Mouse (Mus musculus) forebrain, embryonic 14.5 days (tissue): ENCODE results near the gene Gm49378. TPM values are rescaled to one million over a fixed set of nuclear protein-coding genes. Genes with fewer than 3 reads are reported as not detected.

Experiments used
- ATAC-seq: fragments of 200-750 bp; cut with Nextera tagmentation; 2 replicates; pipeline ENCODE4 v1.8.0; 2017; ENCODE audit warnings: mild to moderate bottlenecking, moderate library complexity
- DNase-seq: peaks from one replicate; pipeline ENCODE4 v3.0.0-alpha.2; 2015; ENCODE audit warnings: low spot score
- H3K27ac ChIP-seq: fragments of 300-500 bp; sonication (generic); 2 replicates; pipeline ENCODE4 v1.5.1; 2014; ENCODE audit warnings: low read depth, mild to moderate bottlenecking, control low read depth, low read length, moderate library complexity
- H3K27me3 ChIP-seq: fragments of 300-500 bp; sonication (generic); replicated peaks from 2 replicates; pipeline ENCODE4 v1.6.1; 2014; ENCODE audit warnings: low read length, control low read depth, mixed read lengths; ENCODE audit not compliant: control insufficient read depth, insufficient read depth
- H3K36me3 ChIP-seq: fragments of 300-500 bp; sonication (generic); 2 replicates; pipeline ENCODE4 v1.6.1; 2014; ENCODE audit warnings: low read length, control low read depth; ENCODE audit not compliant: control insufficient read depth, insufficient read depth
- H3K4me1 ChIP-seq: fragments of 300-500 bp; sonication (generic); 2 replicates; pipeline ENCODE4 v1.6.1; 2014; ENCODE audit warnings: antibody characterized with exemption, low read length, control low read depth; ENCODE audit not compliant: control insufficient read depth, insufficient read depth
- H3K4me2 ChIP-seq: fragments of 300-500 bp; sonication (generic); 2 replicates; pipeline ENCODE4 v1.6.1; 2014; ENCODE audit warnings: mild to moderate bottlenecking, control low read depth, low read length
- H3K4me3 ChIP-seq: fragments of 300-500 bp; sonication (generic); 2 replicates; pipeline ENCODE4 v1.5.1; 2014; ENCODE audit warnings: low read depth, low read length, control low read depth
- H3K9ac ChIP-seq: fragments of 300-500 bp; sonication (generic); 2 replicates; pipeline ENCODE4 v1.6.1; 2014; ENCODE audit warnings: mild to moderate bottlenecking, low read length, control low read depth, moderate library complexity
- H3K9me3 ChIP-seq: fragments of 300-500 bp; sonication (generic); replicated peaks from 2 replicates; pipeline ENCODE4 v1.6.1; 2016; ENCODE audit warnings: low read length, control low read depth, mixed read lengths; ENCODE audit not compliant: control insufficient read depth
- WGBS: fragments of 180-500 bp; shearing (Covaris S2); extraction: QIAGEN DNeasy Blood & Tissue Kit; methylation state at CpG from one replicate; pipeline ENCODE4 v1.1.7; 2014; 5-methylcytosine and 5-hydroxymethylcytosine counted together
- polyA plus RNA-seq: library from polyadenylated mRNA; unstranded; fragments of >200 nt; fragmentation: Nextera tagmentation; extraction: Ambion mirVana; gene quantifications from 2 replicates; pipeline ENCODE4 v1.2.1, GENCODE M21; 2014

Gene Gm49378
- polyA plus RNA-seq, 1 experiment from 2014 or later: 1.8 TPM

DNA sequence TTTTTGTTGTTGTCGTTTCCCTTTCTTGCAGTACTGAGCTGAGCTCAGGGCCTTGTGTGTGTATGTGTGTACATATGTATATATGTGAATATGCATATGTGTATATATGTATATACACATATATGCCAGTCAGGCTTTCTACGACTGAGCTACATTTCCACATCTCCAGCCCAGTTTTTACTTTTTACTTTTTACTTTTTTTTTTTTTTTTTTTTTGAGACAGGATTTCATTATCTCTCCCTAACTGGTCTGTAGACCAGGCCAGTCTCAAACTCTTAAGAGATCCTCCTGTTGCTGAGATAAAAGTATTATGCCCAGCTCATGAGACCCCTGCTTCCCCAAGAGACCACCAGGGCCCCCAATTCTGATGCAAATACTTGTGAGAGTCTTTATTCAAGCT lies 20.9 kb downstream of the Gm49378 start:
- Histone ChIP-seq H3K4me3 (no peak overlapping the region), H3K27me3 (no peaks in the 10 kb centered on the region), H3K9ac (no peak overlapping the region), H3K9me3 (no peaks in the 10 kb centered on the region), H3K27ac (no peak overlapping the region), H3K36me3 (no peaks in the 10 kb centered on the region), H3K4me2 (no peak overlapping the region), H3K4me1 (no peaks in the 10 kb centered on the region)
- ATAC-seq: no peak
- DNase-seq: no peak
- 84% methylated on average over 2 of the region's 2 CpGs for WGBS

DNA sequence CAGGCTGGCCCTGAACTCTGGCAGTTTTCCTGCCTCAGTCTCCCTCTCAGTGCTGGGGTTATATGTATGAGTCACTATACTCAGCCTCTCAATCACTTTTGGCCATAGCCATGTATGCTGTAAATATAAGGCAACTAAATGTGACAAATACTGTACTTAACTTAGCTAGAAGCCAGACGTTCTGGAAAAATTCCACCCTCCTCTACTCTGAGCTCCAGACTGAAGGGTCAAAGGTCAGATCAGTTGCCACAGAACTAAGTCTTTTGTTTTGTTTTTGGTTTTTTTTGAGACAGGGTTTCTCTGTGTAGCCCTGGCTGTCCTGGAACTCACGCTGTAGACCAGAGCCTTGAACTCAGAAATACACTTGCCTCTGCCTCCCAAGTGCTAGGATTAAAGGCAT lies 21.8 kb downstream of the Gm49378 start:
- Histone ChIP-seq H3K9ac (no peak overlapping the region), H3K9me3 (no peaks in the 10 kb centered on the region), H3K36me3 (no peaks in the 10 kb centered on the region), H3K27me3 (no peaks in the 10 kb centered on the region), H3K4me1 (no peaks in the 10 kb centered on the region), H3K4me2 (no peak overlapping the region), H3K27ac (no peak overlapping the region), H3K4me3 (no peak overlapping the region)
- no peak for ATAC-seq
- 55% methylated on average over 2 of the region's 2 CpGs for WGBS
- no peak for DNase-seq

DNA sequence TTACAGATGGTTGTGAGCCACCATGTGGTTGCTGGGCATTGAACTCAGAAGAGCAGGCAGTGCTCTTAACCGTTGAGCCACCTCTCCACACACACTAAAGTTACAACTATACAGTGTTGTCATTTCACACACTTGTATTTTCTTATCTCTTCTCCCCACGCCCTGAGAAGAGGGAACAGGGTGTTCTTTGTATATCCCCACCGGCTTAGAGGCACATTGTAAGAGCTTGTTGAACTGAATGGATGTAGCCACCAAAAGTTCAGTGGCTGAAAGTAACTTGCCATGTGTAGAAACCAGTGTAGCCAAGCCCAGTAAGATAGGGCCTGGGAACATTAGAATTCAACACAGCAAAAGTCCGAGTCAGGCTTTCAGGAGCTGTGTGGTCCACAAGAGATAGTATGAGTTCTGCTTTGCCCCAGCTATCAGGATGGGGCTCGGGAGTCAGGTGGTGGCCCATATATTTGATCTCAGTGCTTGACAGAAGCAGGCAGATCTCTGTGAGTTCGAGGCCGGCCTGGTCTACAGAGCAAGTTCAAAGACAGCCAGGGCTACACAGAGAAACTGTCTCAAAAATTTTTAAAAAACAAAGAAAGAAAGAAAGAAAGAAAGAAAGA lies 23.0 kb downstream of the Gm49378 start:
- DNase-seq: no peak

DNA sequence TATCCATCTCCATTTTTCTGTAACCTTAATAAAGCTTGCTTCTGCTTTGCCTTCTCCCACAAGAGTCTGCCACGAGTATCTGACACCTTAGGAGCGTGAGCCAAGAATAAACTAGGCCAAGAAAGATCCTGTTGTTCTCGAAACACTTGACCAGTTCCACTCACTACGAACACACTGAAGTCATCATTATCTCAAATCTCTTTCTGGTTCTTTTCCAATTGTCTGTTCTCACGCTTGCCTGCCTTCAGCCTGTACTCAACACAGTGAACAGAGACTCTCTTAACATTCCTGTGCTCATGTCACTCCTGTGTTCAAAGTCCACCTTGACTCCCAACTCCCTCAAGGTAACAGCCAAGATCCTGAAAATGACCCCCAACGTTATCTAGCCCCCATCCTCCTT lies 24.3 kb downstream of the Gm49378 start:
- Histone ChIP-seq H3K27ac (no peak overlapping the region), H3K4me1 (no peaks in the 10 kb centered on the region), H3K9ac (no peak overlapping the region), H3K36me3 (peaks cover 19% of the 10 kb centered on the region), H3K4me2 (no peak overlapping the region), H3K4me3 (no peak overlapping the region), H3K27me3 (no peaks in the 10 kb centered on the region), H3K9me3 (no peaks in the 10 kb centered on the region)
- no peak for DNase-seq
- 69% methylated on average over 6 of the region's 6 CpGs for WGBS
- no peak for ATAC-seq

More for the DNA sequence above, 23.0 kb downstream of the Gm49378 start:
- Histone ChIP-seq H3K36me3 (peaks cover 7% of the 10 kb centered on the region; the same call in 1 of the 2 replicates), H3K27me3 (no peaks in the 10 kb centered on the region), H3K4me2 (no peak overlapping the region), H3K4me3 (no peak overlapping the region), H3K9ac (no peak overlapping the region), H3K4me1 (no peaks in the 10 kb centered on the region), H3K9me3 (no peaks in the 10 kb centered on the region), H3K27ac (no peak overlapping the region)
- 82% methylated on average over 7 of the region's 7 CpGs for WGBS
- ATAC-seq: no peak

DNA sequence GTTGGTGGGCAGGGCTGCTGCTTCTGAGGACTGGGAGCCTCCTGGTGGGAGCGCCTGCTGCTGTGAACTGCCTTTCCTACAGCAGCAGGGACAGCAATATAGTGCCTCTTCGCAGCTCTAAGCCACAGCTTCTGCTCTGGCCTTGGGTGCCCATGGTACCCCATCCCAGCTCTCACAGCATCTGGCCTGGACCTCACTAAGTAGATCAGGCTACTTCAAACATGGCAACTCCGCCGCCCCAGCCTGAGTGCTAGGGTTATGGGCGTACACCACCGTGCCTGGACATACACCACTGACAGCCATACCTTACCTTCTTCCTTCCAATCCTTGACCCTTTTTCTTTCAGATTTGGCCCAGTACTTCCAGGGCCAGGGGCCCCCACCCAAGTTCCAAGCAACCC lies 29.4 kb downstream of the Gm49378 start:
- Histone ChIP-seq H3K4me2 (no peak overlapping the region), H3K4me3 (no peak overlapping the region), H3K36me3 (peaks cover 43% of the 10 kb centered on the region), H3K27ac (no peak overlapping the region), H3K9me3 (no peaks in the 10 kb centered on the region), H3K9ac (no peak overlapping the region), H3K27me3 (no peaks in the 10 kb centered on the region), H3K4me1 (no peaks in the 10 kb centered on the region)
- 95% methylated on average over 6 of the region's 6 CpGs for WGBS
- no peak for ATAC-seq
- no peak for DNase-seq

DNA sequence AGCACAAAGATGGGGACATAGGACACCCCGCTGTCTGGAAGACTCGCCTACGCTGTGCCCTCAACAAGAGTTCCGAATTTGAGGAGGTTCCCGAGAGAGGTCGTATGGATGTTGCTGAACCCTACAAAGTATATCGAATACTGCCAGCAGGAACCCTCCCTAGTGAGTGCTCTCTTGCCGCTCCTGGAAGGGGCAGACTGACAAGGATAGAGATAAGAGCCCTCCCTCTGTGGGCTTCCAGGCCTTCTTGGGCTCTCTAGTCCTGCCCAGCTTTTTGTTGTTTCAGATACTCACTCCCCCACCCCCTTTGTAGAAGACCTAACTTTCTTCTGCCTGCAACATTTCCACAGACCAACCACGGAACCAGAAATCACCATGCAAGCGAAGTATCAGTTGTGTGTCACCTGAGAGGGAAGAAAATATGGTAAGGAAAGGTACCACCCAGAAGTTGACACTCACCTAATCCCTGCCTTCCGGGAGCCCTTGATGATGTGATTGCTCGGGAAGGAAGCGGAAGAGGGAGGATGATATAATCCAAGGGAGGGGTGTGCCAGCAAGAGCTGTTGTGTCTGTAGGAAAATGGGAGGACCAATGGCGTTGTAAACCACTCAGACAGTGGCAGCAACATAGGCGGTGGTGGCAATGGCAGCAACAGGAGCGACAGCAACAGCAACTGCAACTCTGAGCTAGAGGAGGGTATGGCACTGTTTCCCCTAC lies 31.8 kb downstream of the Gm49378 start:
- Histone ChIP-seq H3K4me2 (no peak overlapping the region), H3K36me3 (peaks cover 68% of the 10 kb centered on the region), H3K9ac (no peak overlapping the region), H3K4me3 (no peak overlapping the region), H3K27ac (no peak overlapping the region), H3K4me1 (no peaks in the 10 kb centered on the region), H3K27me3 (no peaks in the 10 kb centered on the region), H3K9me3 (no peaks in the 10 kb centered on the region)
- ATAC-seq: no peak
- WGBS: 94% methylated on average over 16 of the region's 16 CpGs
- no peak for DNase-seq

DNA sequence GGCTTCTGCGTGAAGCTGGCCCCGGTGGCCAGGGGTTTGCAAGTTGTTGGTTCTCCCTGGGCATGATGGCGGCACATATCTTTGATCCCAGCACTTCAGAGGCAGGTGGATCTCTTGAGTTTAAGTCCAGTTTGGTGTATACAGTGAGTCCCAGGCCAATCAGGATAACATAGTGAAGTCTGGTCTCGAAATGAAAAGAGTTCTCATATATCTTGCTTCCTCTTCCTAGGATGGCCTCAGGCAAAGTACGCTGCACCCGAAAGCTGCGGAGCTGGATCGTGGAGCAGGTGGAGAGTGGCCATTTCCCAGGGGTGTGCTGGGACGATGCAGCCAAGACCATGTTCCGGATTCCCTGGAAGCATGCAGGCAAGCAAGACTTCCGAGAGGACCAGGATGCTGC lies 32.9 kb downstream of the Gm49378 start:
- H3K4me3 ChIP-seq: no peak overlapping the region
- ATAC-seq (no peak), DNase-seq (no peak)
- 95% methylated on average over 11 of the region's 11 CpGs for WGBS
- H3K9ac ChIP-seq: no peak overlapping the region
- H3K9me3 ChIP-seq: no peaks in the 10 kb centered on the region
- no peaks in the 10 kb centered on the region for H3K27me3 ChIP-seq
- H3K4me1 ChIP-seq: no peaks in the 10 kb centered on the region
- no peak overlapping the region for H3K27ac ChIP-seq
- H3K36me3 ChIP-seq: peaks cover 73% of the 10 kb centered on the region
- no peak overlapping the region for H3K4me2 ChIP-seq

DNA sequence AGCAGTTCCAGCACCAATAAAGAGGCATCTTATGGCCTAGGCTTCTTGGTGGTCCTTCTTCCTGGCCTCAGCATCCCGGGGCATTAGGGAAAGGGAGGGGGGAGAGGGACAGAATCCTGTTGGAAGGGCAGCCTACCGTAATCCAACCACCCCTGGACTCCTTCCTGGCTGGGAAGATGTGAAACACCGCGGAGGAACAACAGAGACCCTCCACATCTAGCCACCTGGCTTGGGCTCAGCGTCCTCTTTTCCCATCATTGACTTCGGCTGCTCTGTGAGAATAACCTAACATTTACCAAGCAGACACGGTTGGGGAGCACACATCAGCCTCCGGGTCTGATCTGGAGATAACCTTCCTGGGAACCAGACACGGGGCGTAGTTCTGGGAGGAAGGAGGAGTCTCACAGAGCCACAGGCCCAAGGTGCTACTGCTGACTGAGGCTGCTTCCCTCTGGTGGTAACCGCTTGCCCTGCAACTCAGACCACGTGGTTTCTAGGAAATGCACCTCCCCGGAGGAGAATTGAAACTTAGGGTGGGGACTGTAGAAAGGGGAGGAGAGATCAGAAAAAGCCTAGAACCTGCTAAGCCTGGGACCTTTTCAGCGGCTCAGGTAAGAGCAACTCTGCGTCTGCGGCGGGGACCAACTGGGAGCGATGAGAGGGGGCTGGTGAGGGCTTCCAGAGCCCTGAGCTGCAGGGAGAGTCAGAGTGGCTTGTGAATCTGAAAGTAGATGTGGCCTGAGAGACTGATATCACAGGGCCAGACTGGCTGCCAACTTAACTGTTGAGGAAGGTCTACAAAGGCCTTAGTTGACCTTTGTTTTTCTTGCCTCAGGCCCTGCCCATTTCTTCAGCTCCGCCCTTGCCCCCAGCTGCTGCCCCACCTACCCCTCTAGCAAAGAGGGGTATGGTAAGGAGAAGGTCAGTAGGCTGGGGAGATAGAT lies 33.8 kb downstream of the Gm49378 start:
- Histone ChIP-seq H3K4me1 (no peaks in the 10 kb centered on the region), H3K9ac (no peak overlapping the region; the same call in 1 of the 2 replicates), H3K27ac (no peak overlapping the region), H3K36me3 (peaks cover 74% of the 10 kb centered on the region), H3K27me3 (no peaks in the 10 kb centered on the region), H3K4me2 (peak overlapping the region; percentile 36), H3K9me3 (no peaks in the 10 kb centered on the region), H3K4me3 (peak overlapping the region; percentile 3; the same call in 1 of the 2 replicates)
- 20% methylated on average over 19 of the region's 19 CpGs for WGBS
- ATAC-seq: peak; percentile 90
- peak; percentile 84 for DNase-seq
